Mouse (Mus musculus) Patski (cell line): ENCODE results near the gene Alg14. TPM values are rescaled to one million over a fixed set of nuclear protein-coding genes. Genes with fewer than 3 reads are reported as not detected.
A peak's percentile ranks its signal among the peaks of the same experiment; 100 is the strongest.

Source experiments
- ATAC-seq: fragments of 100-300 bp; one replicate; pipeline ENCODE4 v1.8.0; 2021
- CTCF ChIA-PET: fragments of 350-600 bp; sonication (Branson Sonifier 250); formaldehyde crosslinking; loops from one replicate; lab custom pipeline; 2022; ENCODE audit warnings: inconsistent platforms; lab: Charles Lee
- POLR2A ChIA-PET: fragments of 350-600 bp; sonication (Branson Sonifier 250); formaldehyde crosslinking; loops from one replicate; lab custom pipeline; 2022; ENCODE audit warnings: antibody characterized with exemption, inconsistent platforms; lab: Charles Lee
- DNase-seq: peaks from one replicate; pipeline ENCODE4 v3.0.0-alpha.2; 2011; ENCODE audit warnings: low read depth, low spot score
- H3K27me3 ChIP-seq: fragments of 371-371 bp; one replicate; pipeline ENCODE4 v1.5.1; 2021
- CTCF ChIP-seq: fragments of 100-300 bp; IDR thresholded peaks from one replicate; pipeline ENCODE4 v1.5.1; 2021
- in situ Hi-C: fragments of 300-500 bp; cut with MboI; formaldehyde crosslinking; loops from 3 replicates; pipeline ENCODE4 v1.11.1; 2018; ENCODE audit warnings: low pct_unique_long_range_greater_than_20kb, mixed read lengths
- polyA plus RNA-seq: library from polyadenylated mRNA; unstranded; gene quantifications from one replicate; pipeline ENCODE4 v1.2.3, GENCODE M21; 2021

Alg14 gene
- polyA plus RNA-seq, 1 experiment from 2014 or later, result 53.5 TPM

DNA sequence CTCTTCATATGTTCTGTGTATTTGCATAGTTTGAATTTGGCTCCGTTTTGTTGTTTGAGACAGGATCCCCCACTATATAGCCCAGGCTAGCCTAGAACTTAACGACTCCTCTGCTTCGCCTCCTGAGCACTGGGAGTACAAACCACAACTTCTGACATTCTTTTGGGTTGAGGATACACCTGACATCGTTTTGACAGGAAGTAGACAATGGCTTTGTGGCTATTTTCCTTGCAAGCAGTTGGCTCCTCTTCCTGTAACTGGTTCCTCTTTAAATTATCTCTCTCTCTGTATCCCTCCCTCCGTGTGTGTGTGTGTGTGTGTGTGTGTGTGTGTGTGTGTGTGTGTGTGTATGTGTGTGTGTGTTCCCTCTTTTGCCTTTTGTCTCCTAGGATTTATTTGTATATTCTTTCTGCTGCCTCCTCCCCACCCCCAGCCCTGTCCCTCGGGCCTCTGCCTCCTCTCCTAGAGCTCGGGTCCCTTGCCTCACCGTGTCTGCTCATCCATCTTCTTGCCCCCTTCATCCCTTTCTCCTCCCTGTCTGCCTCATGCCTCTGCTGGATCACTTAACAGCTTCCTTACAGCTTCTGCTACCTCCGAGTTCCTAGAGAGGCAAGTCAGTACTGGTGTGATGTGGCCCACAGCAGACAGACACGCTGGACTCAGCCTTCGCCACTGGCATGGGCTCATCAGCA lies 53.5 kb downstream of the Alg14 start:
- ATAC-seq, result no peak
- POLR2A ChIA-PET, result interaction anchor here (0.7 to 2.0 kb wide), 3 partner anchors 27 to 181 kb away, joined by 3 to 6 read pairs (median 3); no protein-coding TSS in a partner anchor

DNA sequence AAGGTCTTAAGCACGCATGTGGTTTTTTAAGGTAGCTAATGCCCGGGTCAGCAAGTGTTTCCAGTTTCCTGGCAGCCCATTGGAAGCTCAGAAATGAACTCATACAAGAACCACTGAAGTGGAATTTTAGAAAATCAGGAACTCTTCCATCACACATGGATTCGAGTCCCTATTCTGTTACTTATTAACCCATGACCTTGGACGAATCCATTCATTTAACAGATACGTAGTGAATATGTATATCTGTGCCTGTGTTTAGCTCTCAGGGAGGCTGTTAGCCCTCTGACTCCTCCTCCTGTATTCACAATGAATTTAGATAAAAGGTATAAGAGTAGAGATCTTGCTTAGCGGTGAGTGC lies 54.0 kb downstream of the Alg14 start:
- in situ Hi-C loops, result no loop called here
- H3K27me3 ChIP-seq, result no peaks in the 10 kb centered on the region
- CTCF ChIA-PET, result interaction anchor here (0.8 to 3.4 kb wide), 10 partner anchors 10 to 86 kb away, joined by 3 to 15 read pairs (median 3); no protein-coding TSS in a partner anchor

More for the DNA sequence above, 53.5 kb downstream of the Alg14 start:
- H3K27me3 ChIP-seq, result no peaks in the 10 kb centered on the region
- CTCF ChIA-PET, result interaction anchor here (0.8 to 3.4 kb wide), 13 partner anchors 9 to 86 kb away, joined by 3 to 15 read pairs (median 3); no protein-coding TSS in a partner anchor
- DNase-seq, result no peak
- no peak for TF ChIP-seq CTCF
- in situ Hi-C loops, result no loop called here

DNA sequence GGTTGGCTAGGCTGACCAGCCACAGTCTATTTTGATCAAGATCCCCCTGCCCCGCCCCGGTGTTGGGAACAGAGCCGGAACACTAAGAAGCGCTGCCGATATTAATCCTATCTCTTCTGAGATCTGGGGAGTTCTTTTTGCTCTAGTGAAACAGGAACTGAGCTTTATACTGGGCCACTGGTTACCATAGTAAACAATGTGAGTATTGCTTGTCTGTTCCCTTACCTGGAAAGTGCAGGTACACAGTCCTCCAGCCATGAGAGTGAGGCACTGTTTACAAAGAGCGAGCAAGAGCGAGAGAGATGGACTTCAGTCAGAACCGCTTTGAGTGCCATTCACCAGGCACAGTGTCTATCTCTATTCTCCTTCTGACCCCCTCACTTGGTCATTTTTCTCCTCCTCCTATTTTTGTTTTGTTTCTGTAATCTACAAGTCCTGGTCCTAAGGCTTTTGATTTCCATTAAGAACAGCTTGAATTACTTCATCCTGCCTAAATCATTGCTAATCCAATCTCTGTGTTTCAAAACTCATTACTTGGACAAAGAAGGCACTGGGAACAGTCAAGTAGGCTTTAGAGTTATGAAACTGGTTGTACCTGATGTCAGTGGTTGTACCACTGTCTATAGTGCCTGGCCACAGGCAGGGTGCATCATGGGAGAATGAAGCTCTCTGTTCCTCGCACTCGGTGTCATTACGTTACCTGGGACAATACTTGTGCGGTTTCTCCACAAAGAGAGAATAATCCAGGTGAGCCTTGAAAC lies 55.1 kb downstream of the Alg14 start:
- H3K27me3 ChIP-seq, result no peaks in the 10 kb centered on the region
- DNase-seq, result no peak
- CTCF ChIA-PET, result interaction anchor here (0.9 to 3.4 kb wide), 8 partner anchors 9 to 76 kb away, joined by 3 to 15 read pairs (median 4); no protein-coding TSS in a partner anchor
- in situ Hi-C loops, result no loop called here
- ATAC-seq, result no peak
- POLR2A ChIA-PET, result interaction anchor here (2.0 kb wide), 1 partner anchor 25 kb away, joined by 6 read pairs; no protein-coding TSS in a partner anchor
- no peak for TF ChIP-seq CTCF

More for the DNA sequence above, 54.0 kb downstream of the Alg14 start:
- POLR2A ChIA-PET, result interaction anchor here (0.7 to 2.0 kb wide), 3 partner anchors 26 to 181 kb away, joined by 3 to 6 read pairs (median 3); no protein-coding TSS in a partner anchor
- DNase-seq (peak; percentile 56), ATAC-seq (peak; percentile 45)
- TF ChIP-seq CTCF, result no peak

DNA sequence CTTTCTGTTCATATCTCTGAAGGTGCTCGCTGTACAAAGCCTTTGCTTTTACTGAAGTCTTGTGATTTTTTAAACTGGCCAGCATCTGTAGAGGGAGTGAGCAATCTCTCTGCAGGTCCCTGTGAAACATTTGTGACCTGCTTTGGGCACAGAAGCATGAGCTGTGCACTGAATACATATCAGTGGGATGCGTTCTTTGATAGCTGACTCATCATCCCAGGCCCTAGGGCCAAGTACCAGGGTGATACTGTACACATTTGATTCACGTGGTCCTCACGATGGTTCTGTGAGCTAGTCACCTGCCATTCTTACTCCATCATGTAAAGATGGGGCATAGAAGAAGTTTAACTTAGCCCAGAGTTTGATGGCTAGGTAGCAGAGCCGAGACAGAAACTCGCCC lies 57.2 kb downstream of the Alg14 start:
- ChIA-PET POLR2A (no interaction called here), CTCF (interaction anchor here (0.7 to 1.3 kb wide), 3 partner anchors 32 to 77 kb away, joined by 3 to 4 read pairs (median 4); no protein-coding TSS in a partner anchor)
- no peaks in the 10 kb centered on the region for H3K27me3 ChIP-seq
- in situ Hi-C loops, result no loop called here
- no peak for TF ChIP-seq CTCF
- ATAC-seq, result peak; percentile 15
- DNase-seq, result no peak

DNA sequence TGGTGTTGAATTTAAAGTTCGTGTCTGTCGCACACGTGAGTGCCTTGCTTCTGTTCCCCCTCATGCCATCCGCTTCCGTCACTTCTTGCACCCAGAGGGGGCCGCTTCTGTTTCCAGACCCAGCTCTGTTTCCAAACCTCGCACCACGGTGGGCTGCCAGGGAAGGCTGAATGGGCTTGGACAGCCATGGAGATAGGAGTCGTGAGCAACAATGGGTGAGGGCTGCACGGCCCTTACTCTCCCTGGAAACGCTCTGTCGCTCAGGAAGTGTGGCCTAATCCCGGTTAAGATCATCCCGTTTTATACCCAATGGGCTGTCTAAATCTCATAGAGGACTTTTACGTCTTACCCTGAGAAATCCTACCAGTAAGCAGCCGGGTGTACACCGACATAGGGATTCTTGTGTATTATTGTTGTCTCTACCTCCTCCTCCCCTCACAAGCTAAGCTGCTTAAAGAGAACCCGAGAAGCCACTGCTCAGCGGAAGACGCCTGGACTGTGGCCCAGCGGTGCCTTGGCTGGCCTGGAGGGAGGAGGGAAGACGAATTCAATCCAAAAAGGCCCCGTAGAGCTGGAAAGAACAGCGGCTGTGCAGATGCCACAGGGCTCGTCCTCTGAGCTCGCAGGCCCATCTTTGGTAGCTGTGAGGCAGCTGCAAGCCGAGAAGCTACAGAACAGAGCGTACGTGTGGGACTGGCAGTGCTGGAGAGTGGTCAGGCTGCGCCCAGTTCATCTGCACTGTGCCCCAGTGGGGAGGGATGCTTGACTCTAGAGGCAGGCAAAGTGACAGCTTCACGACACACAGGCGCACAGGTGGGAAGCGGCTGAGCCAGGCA lies 58.0 kb downstream of the Alg14 start:
- ATAC-seq, result no peak
- ChIA-PET POLR2A (interaction anchor here (0.5 kb wide), 1 partner anchor 73 kb away, joined by 4 read pairs; no protein-coding TSS in a partner anchor), CTCF (interaction anchor here (1.3 kb wide), 2 partner anchors 13 to 66 kb away, joined by 4 read pairs; no protein-coding TSS in a partner anchor)
- no peaks in the 10 kb centered on the region for H3K27me3 ChIP-seq
- no peak for DNase-seq
- in situ Hi-C loops, result no loop called here
- TF ChIP-seq CTCF, result no peak

DNA sequence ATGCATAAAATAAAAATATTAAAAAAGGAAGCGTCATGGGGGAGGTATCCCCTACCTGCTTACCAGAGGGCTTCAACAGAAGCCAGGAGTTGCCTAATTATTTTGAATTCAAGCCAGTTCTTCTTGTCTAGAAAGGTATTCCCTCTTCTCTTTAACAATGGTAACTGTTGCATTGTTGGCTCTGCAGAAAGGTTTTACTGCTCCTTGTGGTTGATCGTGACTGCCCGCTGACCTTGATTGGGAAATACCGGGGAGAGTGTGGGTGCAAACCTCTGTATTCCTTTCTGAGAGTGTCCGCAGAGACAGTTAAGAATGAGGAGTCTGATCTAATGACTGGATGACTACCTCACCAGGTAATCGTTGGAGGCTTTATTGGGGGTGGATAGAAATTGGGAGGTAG lies 59.7 kb downstream of the Alg14 start:
- TF ChIP-seq CTCF, result no peak
- in situ Hi-C loops, result no loop called here
- DNase-seq (peak; percentile 56), ATAC-seq (peak; percentile 49)
- H3K27me3 ChIP-seq, result no peaks in the 10 kb centered on the region
- POLR2A ChIA-PET, result interaction anchor here (0.5 kb wide), 1 partner anchor 79 kb away, joined by 8 read pairs; no protein-coding TSS in a partner anchor
- CTCF ChIA-PET, result interaction anchor here (1.1 to 1.3 kb wide), 2 partner anchors 11 to 17 kb away, joined by 3 to 4 read pairs; no protein-coding TSS in a partner anchor

DNA sequence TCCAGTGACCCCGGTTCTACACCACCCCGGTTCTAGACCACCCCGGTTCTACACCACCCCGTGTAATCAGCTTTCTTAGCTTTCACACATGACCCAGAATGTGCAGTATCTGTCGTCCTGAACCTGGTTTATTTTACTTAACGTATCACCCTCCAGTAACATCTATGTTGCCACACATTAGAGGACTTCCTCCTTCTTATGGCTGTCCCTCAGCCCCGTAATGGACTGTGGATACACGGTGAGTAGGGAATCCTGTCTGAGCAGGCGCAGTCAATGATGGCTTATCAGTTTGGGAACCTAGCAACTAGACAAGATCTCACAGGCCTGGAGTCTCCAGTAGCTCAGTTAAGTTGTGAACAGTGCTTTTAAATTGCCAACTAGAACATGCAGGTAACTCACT lies 62.7 kb downstream of the Alg14 start:
- TF ChIP-seq CTCF, result no peak
- no peaks in the 10 kb centered on the region for H3K27me3 ChIP-seq
- ATAC-seq (no peak), DNase-seq (no peak)
- ChIA-PET CTCF (interaction anchor here (1.1 to 2.3 kb wide), 3 partner anchors 10 to 18 kb away, joined by 3 to 9 read pairs (median 3); no protein-coding TSS in a partner anchor), POLR2A (no interaction called here)
- in situ Hi-C loops, result no loop called here

DNA sequence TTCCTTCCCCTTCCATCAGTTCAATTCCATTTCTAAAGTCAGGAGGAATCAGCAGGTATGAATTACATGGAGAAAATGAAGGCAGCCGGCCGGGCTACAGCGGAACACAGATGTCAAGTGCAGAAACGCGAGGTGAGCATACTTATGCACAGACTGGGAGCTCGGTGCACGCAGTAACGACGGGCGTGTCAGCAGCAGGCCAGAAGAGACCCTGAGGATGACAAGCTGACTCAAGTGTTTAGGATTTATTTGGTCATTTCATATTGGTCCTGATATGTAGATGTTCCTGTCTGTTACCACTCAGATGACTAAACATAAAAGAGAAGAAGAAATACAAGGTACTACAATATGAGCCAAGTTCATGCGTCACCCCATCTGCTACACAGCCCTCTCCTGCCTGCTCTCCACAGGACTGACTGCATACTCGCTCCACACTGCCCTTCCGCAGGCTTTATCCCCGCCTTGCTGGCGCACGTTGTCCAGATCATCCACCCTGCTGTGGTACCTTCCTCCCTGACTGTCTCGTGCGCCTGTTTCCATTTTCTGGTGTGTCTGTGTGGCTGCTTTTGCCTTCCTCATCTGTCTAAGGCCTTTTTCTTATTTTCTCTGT lies 63.4 kb downstream of the Alg14 start:
- ChIA-PET CTCF (interaction anchor here (1.1 to 2.3 kb wide), 3 partner anchors 9 to 17 kb away, joined by 3 to 9 read pairs (median 3); no protein-coding TSS in a partner anchor), POLR2A (no interaction called here)
- in situ Hi-C loops, result no loop called here
- DNase-seq (no peak), ATAC-seq (no peak)
- TF ChIP-seq CTCF, result no peak
- no peaks in the 10 kb centered on the region for H3K27me3 ChIP-seq

- ATAC-seq, result no peak
- CTCF ChIA-PET, result interaction anchor here (0.8 to 1.2 kb wide), 3 partner anchors 10 to 26 kb away, joined by 3 to 4 read pairs (median 4); no protein-coding TSS in a partner anchor
Observed at GRCm38 (mm10) chr3:121355569-121355968, 64.0 kb downstream of the Alg14 start.

More at GRCm38 (mm10) chr3:121355569-121355968, 64.0 kb downstream of the Alg14 start:
- no peak for TF ChIP-seq CTCF
- no peaks in the 10 kb centered on the region for H3K27me3 ChIP-seq
- DNase-seq, result no peak
- in situ Hi-C loops, result no loop called here
- POLR2A ChIA-PET, result interaction anchor here (0.9 kb wide), 1 partner anchor 33 kb away, joined by 3 read pairs; no protein-coding TSS in a partner anchor
